ENCODE assay signal across 29 mouse cellular contexts in the genomic region with DNA sequence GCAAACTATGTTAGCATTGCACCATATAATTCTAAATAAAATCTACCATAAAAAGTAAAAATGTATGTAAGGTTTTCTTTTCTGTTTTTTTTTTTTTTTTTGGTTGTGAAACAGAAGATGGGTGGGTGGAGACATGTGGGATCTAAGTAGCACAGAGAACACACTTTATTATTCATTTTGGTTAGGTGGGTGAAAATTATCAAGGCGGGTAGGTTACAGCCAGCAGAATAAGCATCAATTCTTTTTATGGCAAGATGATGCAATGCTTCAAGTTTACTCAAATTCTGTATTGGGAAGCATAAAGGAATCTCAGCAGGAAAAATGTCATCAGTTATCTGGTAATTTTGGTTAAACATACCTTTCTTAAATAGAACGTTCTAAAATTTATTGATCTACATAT.
DNase-seq lines count a peak whose midpoint lies in the region; ATAC-seq lines count a peak whose summit lies in the region.
"Had no signal": no experiment of that assay in that cellular context is flagged by ENCODE, and none has a peak within 500 bp of the region (broad histone marks: within the 10 kb centered on the region; RNA-seq: fewer than 3 reads in every experiment).

No protein-coding gene starts in this region.

- 93% methylated on average over 2 of the region's 2 CpGs for WGBS in forebrain, embryonic 15.5 days

- H3K27ac ChIP-seq in forebrain, embryonic 15.5 days (replicated peaks) = no peak overlapping the region
- H3K27ac ChIP-seq: embryonic facial prominence, embryonic 13.5 days; embryonic facial prominence, embryonic 15.5 days; forebrain, embryonic 10.5 days; forebrain, embryonic 12.5 days had no signal

- no peaks in the 10 kb centered on the region for H3K9me3 ChIP-seq in forebrain, embryonic 15.5 days
- H3K9me3 ChIP-seq: embryonic facial prominence, embryonic 13.5 days; embryonic facial prominence, embryonic 15.5 days; forebrain, embryonic 10.5 days; G1E had no signal

- no peaks in the 10 kb centered on the region for H3K4me1 ChIP-seq in forebrain, embryonic 15.5 days
- H3K4me1 ChIP-seq: embryonic facial prominence, embryonic 13.5 days; embryonic facial prominence, embryonic 15.5 days; forebrain, embryonic 10.5 days; forebrain, embryonic 12.5 days had no signal

- no peak overlapping the region for H3K4me2 ChIP-seq in forebrain, embryonic 15.5 days (replicated peaks)
- H3K4me2 ChIP-seq: embryonic facial prominence, embryonic 13.5 days; embryonic facial prominence, embryonic 15.5 days; forebrain, embryonic 12.5 days had no signal

- no peaks in the 10 kb centered on the region for H3K36me3 ChIP-seq in forebrain, embryonic 15.5 days
- H3K36me3 ChIP-seq: embryonic facial prominence, embryonic 13.5 days; embryonic facial prominence, embryonic 15.5 days; forebrain, embryonic 10.5 days; forebrain, embryonic 12.5 days; G1E had no signal

- H3K9ac ChIP-seq in forebrain, embryonic 15.5 days (replicated peaks) = no peak overlapping the region
- H3K9ac ChIP-seq: embryonic facial prominence, embryonic 13.5 days; embryonic facial prominence, embryonic 15.5 days; forebrain, embryonic 12.5 days; forebrain, postnatal 0 days had no signal

- DNase-seq in frontal cortex, postnatal 14 days (ENCODE audit: low spot score in 2 of 2) = no peak
- DNase-seq in left cerebral cortex, adult 11 months (ENCODE audit: low spot score) = peak; percentile 1
- DNase-seq in left cerebral cortex, adult 8-10 months (ENCODE audit: low spot score in 2 of 2) = no peak
- DNase-seq in brain, adult 2 months (ENCODE audit: low read depth, low spot score) = peak; percentile 39
- DNase-seq: adrenal gland, adult 8-10 months; adrenal gland, postnatal 14 days; adrenal gland, postnatal 36 days; B cell, adult 2 months; cerebellum, adult 11 months; cerebellum, adult 18-20 months; cerebellum, adult 8-10 months; cerebellum, adult 9-11 months; cerebellum, postnatal 14 days; cerebellum, postnatal 36 days; embryo, embryonic 11 days; forebrain, postnatal 0 days had no signal

- H3K27me3 ChIP-seq in forebrain, embryonic 15.5 days = no peaks in the 10 kb centered on the region
- H3K27me3 ChIP-seq: CH12.LX; embryonic facial prominence, embryonic 13.5 days; embryonic facial prominence, embryonic 15.5 days; forebrain, embryonic 12.5 days had no signal

- peak; percentile 92 for ATAC-seq in frontal cortex, adult (ENCODE audit: low TSS enrichment)
- no peak for ATAC-seq in forebrain, embryonic 15.5 days (replicated peaks)
- ATAC-seq: activated CD4-positive, CD25-positive, alpha-beta regulatory T cell, adult 4 months; CD4-positive, CD25-positive, alpha-beta regulatory T cell, adult 4 months; forebrain, embryonic 14.5 days; forebrain, postnatal 0 days; Patski had no signal

- no peak overlapping the region for H3K4me3 ChIP-seq in forebrain, embryonic 15.5 days
- H3K4me3 ChIP-seq: embryonic facial prominence, embryonic 13.5 days; embryonic facial prominence, embryonic 15.5 days; erythroblast, embryonic 14.5 days; forebrain, embryonic 10.5 days; forebrain, embryonic 12.5 days had no signal

Comparison
In these comparisons a context has a peak if more than half of its experiments do, and no peak if none do; other contexts are left out.
1. DNase-seq: peak in left cerebral cortex, adult 11 months (single experiment) and brain, adult 2 months (single experiment); none in frontal cortex, postnatal 14 days (0 of 2) and left cerebral cortex, adult 8-10 months (0 of 2).